Mouse (Mus musculus) liver, adult 2 months (tissue): ENCODE results near the gene Isca1.

ENCODE experiments used
- CTCF ChIP-seq: fragments of 200-500 bp; IDR thresholded peaks from 2 replicates; pipeline ENCODE4 v1.5.1; 2011; ENCODE audit warnings: low read depth, low read length, control low read depth
- POLR2A ChIP-seq: fragments of 200-500 bp; IDR thresholded peaks from 2 replicates; pipeline ENCODE4 v1.6.1; 2011; ENCODE audit warnings: low read length, control low read depth; ENCODE audit not compliant: insufficient read depth; ENCODE audit errors: extremely low read depth

DNA sequence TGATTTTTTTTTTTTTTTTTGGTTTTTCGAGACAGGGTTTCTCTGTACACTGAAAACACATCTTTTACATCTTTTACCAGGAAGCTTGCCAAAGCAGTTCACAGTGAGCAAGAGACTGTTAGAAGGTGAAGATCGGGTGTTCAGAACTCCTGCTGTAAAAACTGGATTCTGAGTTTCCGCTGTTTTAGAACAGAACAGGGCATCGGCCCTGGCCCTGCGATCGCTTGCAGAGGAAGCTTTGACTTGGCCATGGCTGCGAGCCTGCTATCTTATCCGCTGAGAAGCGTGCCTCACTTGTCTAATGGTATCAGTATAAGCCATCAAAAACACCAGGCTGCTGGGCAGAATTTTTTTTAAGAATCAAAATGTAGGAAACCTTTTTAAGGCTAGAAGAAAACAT lies 1.2 kb upstream of the Isca1 start:
- TF ChIP-seq POLR2A (no peak), CTCF (no peak)
